Mouse (Mus musculus) ES-CJ7 (cell line): Measurements from ENCODE around the gene Nek4.

ENCODE experiments used
- DNase-seq: peaks from one replicate; pipeline ENCODE4 v3.0.0; 2011; ENCODE audit warnings: low read depth, low spot score

Gene Nek4

DNA sequence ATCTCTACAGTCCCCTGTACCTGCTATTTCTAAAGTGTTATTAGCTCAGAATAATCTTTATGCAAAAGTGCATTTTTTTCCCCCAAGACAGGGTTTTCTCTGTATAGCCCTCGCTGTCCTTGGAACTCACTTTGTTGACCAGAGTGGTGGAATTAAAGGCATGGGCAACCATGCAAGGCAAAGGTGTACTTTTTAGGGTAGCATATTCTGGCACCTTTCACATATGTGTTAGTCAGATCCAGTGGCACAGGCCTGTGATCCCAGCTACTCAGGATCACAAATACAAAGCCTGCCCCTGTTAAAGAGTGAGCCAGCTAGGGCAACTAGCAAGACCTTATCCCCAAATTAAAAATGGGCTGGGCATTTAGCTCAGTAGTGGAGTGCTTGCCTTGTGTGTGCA, 9.2 kb downstream of the Nek4 start:
- no peak for DNase-seq

GRCm38 (mm10) chr14:30974204-30974603, 23.0 kb downstream of the Nek4 start:
- DNase-seq: no peak

DNA sequence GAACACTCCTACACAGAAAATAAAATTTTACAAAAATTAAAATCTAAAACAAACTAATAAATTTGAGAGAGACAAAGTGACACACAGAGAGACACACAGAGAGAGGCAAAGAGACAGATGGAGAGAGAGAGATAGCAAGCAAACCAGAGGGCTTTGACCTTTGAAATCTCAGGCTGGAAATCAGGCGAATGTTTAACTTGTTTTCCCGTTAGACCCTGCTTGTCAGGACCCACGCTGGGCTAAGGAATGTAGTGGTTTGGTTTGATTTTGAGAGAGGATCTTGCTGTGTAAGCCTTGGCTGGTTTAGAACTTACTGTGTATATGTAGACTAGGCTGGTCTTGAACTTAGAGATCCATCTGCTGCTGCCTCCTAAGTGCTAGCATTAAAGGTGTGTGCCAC, 25.0 kb downstream of the Nek4 start:
- DNase-seq: no peak

DNA sequence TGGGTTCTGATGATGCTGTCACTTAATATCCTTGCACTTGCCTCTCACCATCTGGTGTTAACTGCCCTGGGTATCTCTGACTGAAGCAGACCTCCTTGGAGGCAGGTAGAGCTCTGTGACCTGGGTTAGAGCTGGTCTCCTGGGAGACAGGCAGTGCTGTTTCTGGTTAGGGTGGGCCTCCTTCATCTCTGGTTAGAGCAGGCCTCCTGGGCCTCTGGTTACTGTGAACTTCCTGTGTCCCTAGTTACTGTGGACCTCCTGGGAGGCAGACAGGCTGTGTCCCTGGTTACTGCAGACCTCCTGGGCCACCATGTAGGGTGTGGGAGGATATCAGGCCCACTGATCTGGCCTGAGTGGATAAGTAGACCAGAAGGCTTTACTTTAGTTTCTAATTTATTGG, 45.2 kb downstream of the Nek4 start:
- no peak for DNase-seq

GRCm38 (mm10) chr14:31000356-31000755, 49.2 kb downstream of the Nek4 start:
- no peak for DNase-seq

DNA sequence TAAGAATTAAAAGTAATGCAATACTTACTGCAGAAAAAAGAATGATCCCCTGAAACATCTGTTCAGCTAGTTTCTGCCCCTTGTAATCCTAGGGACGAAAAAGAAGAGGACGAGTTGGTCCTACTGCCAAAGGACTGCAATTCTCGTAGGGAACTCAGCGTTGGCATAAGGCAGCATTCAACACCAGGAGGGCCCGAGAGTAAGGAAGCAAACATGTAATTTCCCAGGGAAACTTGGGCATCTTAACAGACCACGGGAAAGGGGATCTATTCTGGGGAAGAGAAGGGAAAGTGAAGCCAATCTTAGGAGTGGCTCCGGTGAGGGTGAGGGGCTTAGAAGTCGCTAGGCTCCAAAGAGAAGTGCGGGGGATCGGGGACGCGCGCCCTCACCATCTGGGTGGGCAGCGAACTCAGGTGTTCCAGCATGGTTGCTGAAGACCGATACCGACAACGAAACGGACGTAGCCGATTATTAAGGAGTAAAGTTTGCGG, 49.7 kb downstream of the Nek4 start:
- no peak for DNase-seq

DNA sequence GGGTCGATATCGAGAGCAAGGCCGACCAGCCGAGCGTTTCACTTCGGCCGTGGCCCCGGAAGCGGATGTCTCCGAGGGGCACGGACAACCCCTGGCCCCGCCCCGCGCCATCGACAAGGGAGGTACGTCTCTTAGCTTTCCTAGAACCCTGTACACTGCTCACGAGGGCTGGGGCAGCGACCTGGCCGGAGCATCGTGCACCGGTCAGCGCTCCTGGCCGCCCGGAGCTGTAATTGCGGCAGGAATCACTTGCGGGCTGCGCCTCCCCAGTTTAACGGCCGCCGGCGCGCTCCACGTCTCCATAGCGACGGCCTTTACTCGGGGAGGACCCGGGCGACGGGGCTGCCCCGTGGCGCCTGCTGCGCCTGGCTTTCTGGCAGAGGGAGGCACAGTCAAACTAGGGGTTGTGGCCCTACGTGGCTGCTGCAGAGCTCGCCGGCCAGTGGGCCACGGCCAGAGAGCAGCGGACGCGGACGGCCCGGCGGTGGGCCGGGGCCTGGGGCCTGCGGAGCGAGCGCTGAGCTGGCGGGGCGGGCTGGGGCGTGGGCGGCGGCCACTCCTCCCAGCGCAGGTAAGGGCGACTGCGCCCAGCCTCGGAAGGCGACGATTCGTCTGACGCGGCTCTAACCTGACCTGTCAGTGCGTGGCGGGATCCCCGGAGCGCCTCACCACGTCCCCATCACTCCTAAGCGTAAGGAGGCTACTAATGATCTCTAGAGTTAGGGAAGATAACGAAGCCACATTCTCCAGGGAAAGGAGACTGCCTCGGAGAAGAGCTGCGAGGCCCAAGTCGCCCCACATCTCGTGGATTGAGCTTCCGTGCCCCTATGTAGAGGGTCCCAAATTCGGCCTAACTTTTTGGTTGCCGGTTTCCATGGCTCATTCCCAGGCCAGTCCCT, 50.4 kb downstream of the Nek4 start, which contains the start of the genes Glt8d1 and Spcs1:
Glt8d1 (plus strand) TSS at position 94 of the 899 bp plus-strand sequence.
Spcs1 (minus strand) TSS at position 366 of the 899 bp plus-strand sequence.
- DNase-seq: peak; percentile 58

DNA sequence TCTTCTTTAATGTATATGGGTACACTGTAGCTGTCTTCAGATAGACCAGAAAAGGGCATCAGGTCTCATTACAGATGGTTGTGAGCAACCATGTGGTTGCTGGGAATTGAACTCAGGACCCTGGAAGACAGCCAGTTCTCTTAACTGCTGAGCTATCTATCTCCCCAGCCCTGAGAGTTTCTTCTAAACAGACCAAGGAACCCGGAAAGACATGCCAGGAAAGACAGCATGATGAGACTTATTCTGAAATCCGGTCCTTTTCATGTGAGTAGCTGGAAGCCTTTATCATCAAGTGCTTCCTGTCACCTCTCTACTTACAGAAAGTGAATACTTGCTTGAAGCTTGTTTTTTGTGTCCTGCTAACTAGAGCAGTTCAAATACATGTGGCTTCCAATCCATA, 53.4 kb downstream of the Nek4 start:
- no peak for DNase-seq

GRCm38 (mm10) chr14:31006779-31007178, 55.6 kb downstream of the Nek4 start:
- no peak for DNase-seq

DNA sequence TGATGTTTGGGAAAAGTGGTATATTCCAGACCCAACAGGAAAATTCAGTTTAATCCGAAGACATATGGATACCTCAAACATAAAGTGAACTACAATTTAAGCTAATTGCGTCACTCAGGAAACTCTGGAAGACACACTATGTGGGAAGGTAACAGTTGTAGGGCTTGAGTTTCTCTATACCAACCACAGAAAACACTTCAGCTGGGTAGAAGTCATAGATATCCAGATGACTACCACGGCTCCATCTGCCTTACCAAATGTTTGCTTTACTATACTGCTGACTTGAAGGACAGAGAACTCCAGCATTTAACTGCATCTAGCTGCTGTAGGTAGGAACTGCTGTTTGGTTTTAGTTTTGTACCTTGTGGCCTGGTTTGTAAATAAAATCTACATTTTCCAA, 60.4 kb downstream of the Nek4 start:
- no peak for DNase-seq

DNA sequence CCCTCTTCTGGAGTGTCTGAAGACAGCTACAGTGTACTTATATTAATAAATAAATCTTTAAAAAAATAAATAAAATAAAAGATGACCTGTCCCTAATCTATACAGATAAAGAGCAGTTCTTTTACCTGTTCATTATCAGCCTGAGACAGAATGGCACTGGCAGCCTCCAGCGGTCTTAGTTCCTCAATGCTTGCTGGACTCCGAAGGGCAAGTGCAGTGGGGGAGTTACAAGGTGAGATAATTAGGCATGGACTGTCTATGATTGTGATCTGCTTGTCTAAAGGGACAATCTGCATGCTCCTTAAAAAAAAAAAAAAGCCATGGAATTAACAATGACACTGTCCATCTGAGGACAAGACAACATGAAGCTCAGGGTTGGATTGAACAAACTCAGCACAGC, 62.8 kb downstream of the Nek4 start:
- no peak for DNase-seq

GRCm38 (mm10) chr14:31016063-31016462, 64.9 kb downstream of the Nek4 start:
- DNase-seq: no peak

- DNase-seq: peak; percentile 77
Observed at GRCm38 (mm10) chr14:31017854-31018253, 66.7 kb downstream of the Nek4 start.

DNA sequence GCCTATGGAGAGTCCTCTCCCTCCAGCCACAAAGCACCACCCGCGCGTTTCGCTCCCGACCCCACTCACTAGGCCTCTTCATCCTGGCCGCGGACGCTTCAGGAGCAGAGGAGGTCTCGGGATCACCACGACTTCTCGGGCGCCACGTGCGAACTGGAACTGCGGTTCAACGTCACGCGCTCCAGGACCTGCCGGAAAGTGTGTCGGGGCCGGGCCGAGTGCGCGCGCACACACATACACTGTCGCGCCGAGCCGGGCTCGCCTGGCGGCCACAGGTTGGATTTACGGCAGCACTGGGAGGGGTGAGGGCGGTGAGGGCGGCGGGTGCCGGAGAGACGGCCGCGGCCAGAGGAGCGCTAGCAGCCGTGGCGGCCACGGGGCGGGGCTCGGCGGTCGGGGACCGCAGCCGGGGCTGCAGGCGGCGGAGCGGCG, 67.7 kb downstream of the Nek4 start, which contains the start of the genes Pbrm1 and Gnl3:
Pbrm1 (plus strand) TSS at position 279 of the 432 bp plus-strand sequence.
Gnl3 (minus strand) TSS at position 293 of the 432 bp plus-strand sequence.
- DNase-seq: peak; percentile 97

DNA sequence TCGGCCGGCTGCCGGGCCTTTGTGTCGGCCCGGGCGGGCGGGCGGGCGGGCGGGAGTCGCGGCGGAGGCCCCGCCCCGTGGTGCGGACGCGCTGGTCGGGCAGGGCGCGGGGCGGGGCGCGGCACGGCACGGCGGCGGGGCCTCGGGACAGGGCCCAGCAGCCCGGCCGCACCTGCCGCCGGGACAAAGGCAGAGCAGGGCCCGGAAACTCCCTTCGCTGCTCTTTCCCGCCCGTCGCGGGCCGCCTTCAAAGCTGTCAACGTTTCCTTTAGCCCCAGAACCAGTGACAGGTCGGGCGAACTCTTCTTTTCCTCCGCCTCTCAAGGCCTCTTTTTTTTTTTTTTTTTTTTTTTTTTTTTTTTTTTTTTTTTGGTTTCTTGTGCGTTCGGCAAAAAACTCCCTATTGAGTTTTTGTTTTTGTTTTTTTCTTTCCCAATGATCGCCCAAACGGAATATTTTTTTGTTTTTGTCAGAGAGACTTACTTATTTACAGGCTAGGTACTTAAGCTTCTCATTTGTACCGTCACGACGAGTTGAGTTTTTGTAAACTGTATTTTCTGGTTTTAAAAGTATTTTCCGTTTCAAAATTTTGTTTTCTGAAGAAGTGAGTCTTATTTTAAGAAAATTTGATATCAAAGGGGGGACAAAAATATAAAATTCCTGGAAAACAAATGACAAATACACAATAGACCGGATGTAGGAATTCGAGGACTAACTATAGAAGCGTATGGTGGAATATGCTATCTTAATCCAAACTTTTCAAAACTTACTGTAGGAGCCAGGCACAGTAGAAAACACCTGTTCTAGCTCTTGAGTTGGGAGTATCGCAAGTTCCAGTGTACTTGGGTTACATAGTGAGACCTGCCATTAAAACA, 68.4 kb downstream of the Nek4 start:
- DNase-seq: peak; percentile 57

- DNase-seq: no peak
Observed at GRCm38 (mm10) chr14:31022579-31022978, 71.4 kb downstream of the Nek4 start.

- peak; percentile 72 for DNase-seq
Observed at GRCm38 (mm10) chr14:31025785-31026184, 74.6 kb downstream of the Nek4 start.
